Mouse (Mus musculus): ENCODE results near the gene Erf.

DNA sequence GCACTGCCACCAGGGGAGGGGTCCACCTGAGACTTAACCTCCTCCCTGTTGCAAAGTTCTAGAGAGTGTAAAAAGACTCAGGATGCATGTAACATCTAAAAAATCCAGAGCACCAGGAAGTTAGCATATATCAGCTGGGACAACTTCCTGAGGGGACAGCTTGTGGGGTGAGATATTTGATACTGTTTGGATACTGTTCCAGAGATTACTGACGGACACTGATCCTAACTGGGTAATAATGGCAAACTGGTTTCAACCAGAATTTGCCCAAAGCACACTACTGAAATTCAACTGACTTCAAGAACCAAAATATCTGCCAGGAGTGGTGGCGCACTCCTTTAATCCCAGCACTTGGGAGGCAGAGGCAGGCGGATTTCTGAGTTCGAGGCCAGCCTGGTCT lies 43.9 kb upstream of the Erf start:
- TF ChIP-seq CTCF (IDR thresholded peaks at IDR 0.05; ENCODE audit: low read depth, low read length), result no peak
- TF ChIP-seq POLR2A (IDR thresholded peaks at IDR 0.05; ENCODE audit: extremely low read depth, insufficient read depth, low read length), result no peak

Data from liver, adult 2 months (tissue).